Mouse (Mus musculus) E14TG2a.4 (cell line): ENCODE data around the gene Hoxa4.

ENCODE experiments used
- H3K27me3 ChIP-seq: 2 replicates; pipeline ENCODE4 v1.6.1; 2014; ENCODE audit warnings: low read length, control low read depth; ENCODE audit not compliant: insufficient read depth
- H3K36me3 ChIP-seq: 2 replicates; pipeline ENCODE4 v1.6.1; 2014; ENCODE audit warnings: low read length, control low read depth; ENCODE audit not compliant: insufficient read depth
- H3K4me1 ChIP-seq: replicated peaks from 2 replicates; pipeline ENCODE4 v1.6.1; 2014; ENCODE audit warnings: low read depth, low read length, control low read depth
- H3K4me3 ChIP-seq: replicated peaks from 2 replicates; pipeline ENCODE4 v1.5.1; 2014; ENCODE audit warnings: mild to moderate bottlenecking, low read length
- H3K9me3 ChIP-seq: 2 replicates; pipeline ENCODE4 v1.6.1; 2014; ENCODE audit warnings: low read length, control low read depth
- CTCF ChIP-seq: conservative IDR thresholded peaks from 2 replicates; pipeline ENCODE4 v1.5.1; 2014; ENCODE audit warnings: low read length
- NANOG ChIP-seq: IDR thresholded peaks from 2 replicates; pipeline ENCODE4 v1.6.1; 2014; ENCODE audit warnings: borderline replicate concordance, low read length, mixed read lengths
- POU5F1 ChIP-seq: IDR thresholded peaks from 2 replicates; pipeline ENCODE4 v1.6.1; 2014; ENCODE audit warnings: low read length, borderline replicate concordance

Gene Hoxa4

GRCm38 (mm10) chr6:52203121-52203370 is 11.5 kb upstream of the Hoxa4 start:
- no peaks in the 10 kb centered on the region for H3K9me3 ChIP-seq
- peaks cover 100% of the 10 kb centered on the region for H3K27me3 ChIP-seq
- H3K36me3 ChIP-seq, result no peaks in the 10 kb centered on the region
- no peak for TF ChIP-seq NANOG
- no peak for TF ChIP-seq POU5F1
- no peak for TF ChIP-seq CTCF
- peak overlapping the region; percentile 78 for H3K4me3 ChIP-seq
- peaks cover 45% of the 10 kb centered on the region for H3K4me1 ChIP-seq

GRCm38 (mm10) chr6:52202362-52203120 is 11.0 kb upstream of the Hoxa4 start:
- H3K4me3 ChIP-seq, result peak overlapping the region; percentile 78
- H3K36me3 ChIP-seq, result no peaks in the 10 kb centered on the region
- H3K27me3 ChIP-seq, result peaks cover 100% of the 10 kb centered on the region
- H3K4me1 ChIP-seq, result peaks cover 46% of the 10 kb centered on the region
- H3K9me3 ChIP-seq, result no peaks in the 10 kb centered on the region
- TF ChIP-seq POU5F1, result no peak

DNA sequence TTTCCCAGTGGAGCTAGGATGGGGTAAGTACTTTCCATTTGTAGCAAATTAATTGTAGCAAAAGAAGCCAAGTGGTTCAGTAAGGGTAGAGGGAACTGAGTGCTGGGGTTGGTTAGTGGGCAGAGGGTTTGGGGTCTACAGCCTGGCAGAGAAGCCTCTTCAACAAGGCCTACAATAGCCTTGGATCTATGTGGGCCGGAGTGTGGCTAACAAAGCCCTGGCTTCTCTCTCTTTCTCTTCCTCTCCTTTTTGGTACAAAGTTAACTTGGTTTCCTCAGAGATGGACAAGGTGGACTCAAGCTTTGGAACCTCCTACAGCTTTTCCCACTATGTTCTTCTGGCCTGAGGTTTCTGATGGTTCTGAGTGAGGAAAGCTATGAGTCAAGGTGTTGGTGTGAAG is 9.7 kb upstream of the Hoxa4 start:
- Histone ChIP-seq H3K36me3 (no peaks in the 10 kb centered on the region), H3K4me1 (peaks cover 52% of the 10 kb centered on the region), H3K4me3 (no peak overlapping the region), H3K27me3 (peaks cover 100% of the 10 kb centered on the region), H3K9me3 (no peaks in the 10 kb centered on the region)
- no peak for TF ChIP-seq POU5F1
- no peak for TF ChIP-seq CTCF
- no peak for TF ChIP-seq NANOG

DNA sequence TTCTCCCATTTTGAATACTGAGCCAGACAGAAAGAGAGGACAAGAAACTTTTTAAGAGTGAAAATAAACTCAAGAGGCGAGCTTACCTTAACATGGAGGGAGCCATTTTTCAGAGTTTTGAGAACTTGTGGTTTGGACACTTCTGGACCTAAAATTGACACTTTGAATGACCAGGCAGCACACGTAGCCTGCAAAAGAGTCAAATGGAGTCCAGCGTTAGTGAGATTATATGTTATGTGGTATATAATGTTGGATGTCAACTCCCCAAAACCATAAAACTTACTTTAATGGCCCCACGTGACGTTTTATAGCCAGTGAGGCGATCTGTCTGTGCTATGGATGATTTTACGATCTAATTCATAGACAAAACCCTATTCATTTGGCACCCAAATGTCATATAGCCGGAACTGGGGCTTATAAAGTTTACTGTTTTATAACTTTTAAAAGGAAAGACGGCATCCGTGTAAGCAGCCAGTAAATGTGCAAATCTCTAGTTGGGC is 9.2 kb upstream of the Hoxa4 start:
- Histone ChIP-seq H3K4me3 (no peak overlapping the region), H3K27me3 (peaks cover 100% of the 10 kb centered on the region), H3K36me3 (no peaks in the 10 kb centered on the region), H3K9me3 (no peaks in the 10 kb centered on the region), H3K4me1 (peaks cover 47% of the 10 kb centered on the region)
- TF ChIP-seq NANOG (no peak), POU5F1 (no peak), CTCF (no peak)

DNA sequence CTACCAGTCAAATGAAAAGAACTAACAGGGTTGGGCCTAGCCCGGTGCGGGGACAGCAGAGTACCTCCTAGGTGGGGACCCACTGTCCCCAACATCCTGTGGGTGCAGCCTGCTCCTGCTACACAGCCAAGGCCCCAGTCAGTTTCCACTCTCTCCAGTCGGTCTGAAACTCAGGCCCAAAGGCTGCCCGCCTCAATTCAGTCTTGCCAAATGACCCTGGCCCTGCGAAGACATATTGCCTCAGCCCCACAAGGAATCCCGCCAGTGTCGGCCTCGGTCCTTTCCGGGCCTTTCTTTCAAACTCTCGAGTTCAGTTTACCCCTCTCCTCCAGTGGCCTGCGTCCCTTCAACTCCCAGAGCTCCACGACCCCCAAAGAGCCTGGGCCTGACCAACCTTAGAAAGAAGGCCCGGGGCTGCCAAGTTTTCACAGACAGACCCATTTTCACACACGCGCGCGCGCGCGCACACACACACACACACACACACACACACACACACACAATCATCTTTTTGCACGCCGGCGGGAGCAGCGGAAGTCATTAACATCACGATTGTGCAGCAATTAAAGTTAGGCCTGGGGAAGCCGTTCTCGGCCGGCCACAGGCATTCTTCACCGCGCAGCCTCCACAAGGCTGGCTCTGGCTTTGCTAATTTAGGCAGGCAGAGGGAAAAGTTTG is 8.7 kb upstream of the Hoxa4 start:
- peaks cover 99% of the 10 kb centered on the region for H3K27me3 ChIP-seq
- H3K36me3 ChIP-seq, result no peaks in the 10 kb centered on the region
- TF ChIP-seq NANOG (no peak), POU5F1 (no peak), CTCF (no peak)
- no peak overlapping the region for H3K4me3 ChIP-seq
- no peaks in the 10 kb centered on the region for H3K9me3 ChIP-seq
- peaks cover 41% of the 10 kb centered on the region for H3K4me1 ChIP-seq

GRCm38 (mm10) chr6:52197271-52197670 is 5.7 kb upstream of the Hoxa4 start:
- TF ChIP-seq POU5F1, result no peak
- TF ChIP-seq NANOG, result no peak
- no peak for TF ChIP-seq CTCF
- no peaks in the 10 kb centered on the region for H3K9me3 ChIP-seq

GRCm38 (mm10) chr6:52196811-52197210 is 5.3 kb upstream of the Hoxa4 start:
- Histone ChIP-seq H3K36me3 (no peaks in the 10 kb centered on the region), H3K4me1 (peaks cover 29% of the 10 kb centered on the region), H3K27me3 (peaks cover 97% of the 10 kb centered on the region), H3K4me3 (no peak overlapping the region), H3K9me3 (no peaks in the 10 kb centered on the region)
- TF ChIP-seq NANOG (no peak), CTCF (no peak), POU5F1 (no peak)

More at GRCm38 (mm10) chr6:52197271-52197670, 5.7 kb upstream of the Hoxa4 start:
- Histone ChIP-seq H3K4me1 (peaks cover 24% of the 10 kb centered on the region), H3K4me3 (no peak overlapping the region), H3K27me3 (peaks cover 97% of the 10 kb centered on the region), H3K36me3 (no peaks in the 10 kb centered on the region)

- peaks cover 93% of the 10 kb centered on the region for H3K27me3 ChIP-seq
- no peak overlapping the region for H3K4me3 ChIP-seq
- H3K9me3 ChIP-seq, result no peaks in the 10 kb centered on the region
- H3K36me3 ChIP-seq, result no peaks in the 10 kb centered on the region
- peaks cover 30% of the 10 kb centered on the region for H3K4me1 ChIP-seq
- no peak for TF ChIP-seq CTCF
- TF ChIP-seq NANOG, result no peak
- no peak for TF ChIP-seq POU5F1
Measured at GRCm38 (mm10) chr6:52194690-52195089, 3.1 kb upstream of the Hoxa4 start.
